Mouse (Mus musculus) limb, embryonic 15.5 days (tissue): ENCODE results near the gene Dab1. TPM values are rescaled to one million over a fixed set of nuclear protein-coding genes. Genes with fewer than 3 reads are reported as not detected.

Experiments
- ATAC-seq: fragments of 200-750 bp; cut with Nextera tagmentation; 2 replicates; pipeline ENCODE4 v1.8.0; 2017; ENCODE audit warnings: low read depth, moderate TSS enrichment; ENCODE audit not compliant: insufficient number of reproducible peaks, low FRiP score, low TSS enrichment
- H3K27ac ChIP-seq: fragments of 300-500 bp; sonication (generic); 2 replicates; pipeline ENCODE4 v1.5.1; 2015; ENCODE audit warnings: moderate library complexity, mild to moderate bottlenecking, inconsistent platforms
- H3K27me3 ChIP-seq: fragments of 300-500 bp; sonication (generic); 2 replicates; pipeline ENCODE4 v1.6.1; 2015; ENCODE audit warnings: inconsistent platforms
- H3K36me3 ChIP-seq: fragments of 300-500 bp; sonication (generic); 2 replicates; pipeline ENCODE4 v1.6.1; 2015; ENCODE audit warnings: inconsistent platforms
- H3K4me1 ChIP-seq: fragments of 300-500 bp; sonication (generic); 2 replicates; pipeline ENCODE4 v1.6.1; 2015; ENCODE audit warnings: inconsistent platforms
- H3K4me2 ChIP-seq: fragments of 300-500 bp; sonication (generic); 2 replicates; pipeline ENCODE4 v1.6.1; 2015; ENCODE audit warnings: mild to moderate bottlenecking, inconsistent platforms
- H3K4me3 ChIP-seq: fragments of 300-500 bp; sonication (generic); 2 replicates; pipeline ENCODE4 v1.5.1; 2015; ENCODE audit warnings: mild to moderate bottlenecking, inconsistent platforms
- H3K9ac ChIP-seq: fragments of 300-500 bp; sonication (generic); 2 replicates; pipeline ENCODE4 v1.6.1; 2015; ENCODE audit warnings: inconsistent platforms
- H3K9me3 ChIP-seq: fragments of 300-500 bp; sonication (generic); 2 replicates; pipeline ENCODE4 v1.6.1; 2016; ENCODE audit warnings: inconsistent platforms
- WGBS: fragments of 180-500 bp; shearing (Covaris S2); methylation state at CpG from one replicate; pipeline ENCODE4 v1.1.7; 2015; 5-methylcytosine and 5-hydroxymethylcytosine counted together
- polyA plus RNA-seq: library from polyadenylated mRNA; unstranded; fragments of >200 nt; fragmentation: Nextera tagmentation; extraction: Ambion mirVana; gene quantifications from 2 replicates; pipeline ENCODE4 v1.2.1, GENCODE M21; 2015

The Dab1 gene
- polyA plus RNA-seq, 1 experiment from 2014 or later = 10.6 TPM

- ATAC-seq = no peak
- H3K4me3 ChIP-seq = no peak overlapping the region
- H3K27me3 ChIP-seq = no peaks in the 10 kb centered on the region; the same call in 1 of the 2 replicates
- no peak overlapping the region for H3K4me2 ChIP-seq
- H3K36me3 ChIP-seq = no peaks in the 10 kb centered on the region
- no peak overlapping the region for H3K27ac ChIP-seq
- WGBS = 75% methylated on average over 5 of the region's 5 CpGs
- no peaks in the 10 kb centered on the region for H3K9me3 ChIP-seq
- no peak overlapping the region for H3K9ac ChIP-seq
- H3K4me1 ChIP-seq = no peaks in the 10 kb centered on the region
Measured at GRCm38 (mm10) chr4:104066901-104067300, 447.7 kb downstream of the Dab1 start.

GRCm38 (mm10) chr4:104067748-104068147 lies 448.6 kb downstream of the Dab1 start:
- Histone ChIP-seq H3K9ac (no peak overlapping the region), H3K4me1 (no peaks in the 10 kb centered on the region), H3K27ac (no peak overlapping the region), H3K4me2 (no peak overlapping the region), H3K9me3 (no peaks in the 10 kb centered on the region), H3K4me3 (no peak overlapping the region), H3K27me3 (no peaks in the 10 kb centered on the region; the same call in 1 of the 2 replicates), H3K36me3 (no peaks in the 10 kb centered on the region)
- 64% methylated on average over 3 of the region's 3 CpGs for WGBS
- ATAC-seq = no peak

GRCm38 (mm10) chr4:104071296-104071695 lies 452.1 kb downstream of the Dab1 start:
- no peak for ATAC-seq
- Histone ChIP-seq H3K9ac (no peak overlapping the region), H3K36me3 (no peaks in the 10 kb centered on the region), H3K4me3 (no peak overlapping the region), H3K4me2 (no peak overlapping the region), H3K27me3 (no peaks in the 10 kb centered on the region; the same call in 1 of the 2 replicates), H3K4me1 (no peaks in the 10 kb centered on the region), H3K9me3 (no peaks in the 10 kb centered on the region), H3K27ac (no peak overlapping the region)
- 64% methylated on average over 10 of the region's 10 CpGs for whole genome bisulfite sequencing

- Histone ChIP-seq H3K4me3 (no peak overlapping the region), H3K4me2 (no peak overlapping the region), H3K36me3 (no peaks in the 10 kb centered on the region), H3K4me1 (peaks cover 2% of the 10 kb centered on the region; the same call in 1 of the 2 replicates), H3K27ac (no peak overlapping the region), H3K27me3 (no peaks in the 10 kb centered on the region), H3K9ac (no peak overlapping the region), H3K9me3 (no peaks in the 10 kb centered on the region)
- WGBS = 59% methylated on average over 7 of the region's 7 CpGs
- no peak for ATAC-seq
Measured at GRCm38 (mm10) chr4:104073920-104074459, 454.8 kb downstream of the Dab1 start.

GRCm38 (mm10) chr4:104077771-104078170 lies 458.6 kb downstream of the Dab1 start:
- 59% methylated on average over 1 of the region's 1 CpGs for WGBS
- no peak for ATAC-seq
- no peak overlapping the region for H3K27ac ChIP-seq
- no peak overlapping the region for H3K4me2 ChIP-seq
- H3K4me3 ChIP-seq = no peak overlapping the region
- no peaks in the 10 kb centered on the region for H3K36me3 ChIP-seq
- no peaks in the 10 kb centered on the region for H3K9me3 ChIP-seq
- no peaks in the 10 kb centered on the region for H3K27me3 ChIP-seq
- peaks cover 2% of the 10 kb centered on the region; the same call in 1 of the 2 replicates for H3K4me1 ChIP-seq
- H3K9ac ChIP-seq = no peak overlapping the region

GRCm38 (mm10) chr4:104106299-104106698 lies 487.1 kb downstream of the Dab1 start:
- Histone ChIP-seq H3K27me3 (no peaks in the 10 kb centered on the region), H3K4me3 (no peak overlapping the region), H3K9ac (no peak overlapping the region), H3K4me1 (no peaks in the 10 kb centered on the region), H3K27ac (no peak overlapping the region), H3K4me2 (no peak overlapping the region), H3K9me3 (no peaks in the 10 kb centered on the region), H3K36me3 (no peaks in the 10 kb centered on the region)
- 29% methylated on average over 6 of the region's 6 CpGs for WGBS
- no peak for ATAC-seq

GRCm38 (mm10) chr4:104111614-104112013 lies 492.5 kb downstream of the Dab1 start:
- Histone ChIP-seq H3K4me1 (no peaks in the 10 kb centered on the region), H3K4me3 (no peak overlapping the region), H3K9me3 (no peaks in the 10 kb centered on the region), H3K36me3 (no peaks in the 10 kb centered on the region), H3K27ac (no peak overlapping the region), H3K27me3 (no peaks in the 10 kb centered on the region), H3K9ac (no peak overlapping the region), H3K4me2 (no peak overlapping the region)
- no peak for ATAC-seq

GRCm38 (mm10) chr4:104113209-104114005 lies 494.2 kb downstream of the Dab1 start:
- no peaks in the 10 kb centered on the region for H3K36me3 ChIP-seq

GRCm38 (mm10) chr4:104114006-104114361 lies 494.8 kb downstream of the Dab1 start:
- H3K4me3 ChIP-seq = no peak overlapping the region
- H3K36me3 ChIP-seq = no peaks in the 10 kb centered on the region
- H3K27me3 ChIP-seq = no peaks in the 10 kb centered on the region
- no peaks in the 10 kb centered on the region for H3K9me3 ChIP-seq
- no peak for ATAC-seq
- H3K27ac ChIP-seq = no peak overlapping the region
- 74% methylated on average over 6 of the region's 6 CpGs for WGBS
- no peaks in the 10 kb centered on the region for H3K4me1 ChIP-seq
- no peak overlapping the region for H3K9ac ChIP-seq
- H3K4me2 ChIP-seq = no peak overlapping the region

More at GRCm38 (mm10) chr4:104113209-104114005, 494.2 kb downstream of the Dab1 start:
- H3K27ac ChIP-seq = no peak overlapping the region
- no peaks in the 10 kb centered on the region for H3K9me3 ChIP-seq
- no peaks in the 10 kb centered on the region for H3K27me3 ChIP-seq
- 78% methylated on average over 13 of the region's 13 CpGs for WGBS
- no peak overlapping the region for H3K4me3 ChIP-seq
- no peak for ATAC-seq
- no peak overlapping the region for H3K4me2 ChIP-seq
- H3K9ac ChIP-seq = no peak overlapping the region
- H3K4me1 ChIP-seq = no peaks in the 10 kb centered on the region

GRCm38 (mm10) chr4:104120108-104120507 lies 500.9 kb downstream of the Dab1 start:
- 73% methylated on average over 4 of the region's 4 CpGs for WGBS
- no peak overlapping the region for H3K9ac ChIP-seq

GRCm38 (mm10) chr4:104121959-104122358 lies 502.8 kb downstream of the Dab1 start:
- Histone ChIP-seq H3K4me3 (no peak overlapping the region), H3K9me3 (no peaks in the 10 kb centered on the region), H3K4me1 (no peaks in the 10 kb centered on the region), H3K4me2 (no peak overlapping the region), H3K9ac (no peak overlapping the region), H3K36me3 (no peaks in the 10 kb centered on the region), H3K27me3 (no peaks in the 10 kb centered on the region), H3K27ac (no peak overlapping the region)
- no peak for ATAC-seq
- 68% methylated on average over 5 of the region's 5 CpGs for WGBS

More at GRCm38 (mm10) chr4:104120108-104120507, 500.9 kb downstream of the Dab1 start:
- H3K27ac ChIP-seq = no peak overlapping the region
- H3K4me1 ChIP-seq = no peaks in the 10 kb centered on the region
- no peaks in the 10 kb centered on the region for H3K9me3 ChIP-seq
- H3K4me2 ChIP-seq = no peak overlapping the region
- no peaks in the 10 kb centered on the region for H3K36me3 ChIP-seq
- no peaks in the 10 kb centered on the region for H3K27me3 ChIP-seq
- no peak for ATAC-seq
- H3K4me3 ChIP-seq = no peak overlapping the region

- Histone ChIP-seq H3K27me3 (no peaks in the 10 kb centered on the region), H3K9me3 (no peaks in the 10 kb centered on the region), H3K4me3 (no peak overlapping the region), H3K27ac (no peak overlapping the region), H3K9ac (no peak overlapping the region), H3K4me2 (no peak overlapping the region), H3K4me1 (no peaks in the 10 kb centered on the region), H3K36me3 (no peaks in the 10 kb centered on the region)
- no peak for ATAC-seq
- WGBS = 53% methylated on average over 1 of the region's 1 CpGs
Measured at GRCm38 (mm10) chr4:104122364-104122763, 503.2 kb downstream of the Dab1 start.
